Mouse (Mus musculus): ENCODE measurements around the gene Vstm2l.

- TF ChIP-seq POLR2A (IDR thresholded peaks at IDR 0.05; ENCODE audit: insufficient read length, low read depth): no peak
- TF ChIP-seq MAX (IDR thresholded peaks at IDR 0.05; ENCODE audit: low read depth): no peak
- TF ChIP-seq TCF12 (IDR thresholded peaks at IDR 0.05; ENCODE audit: insufficient read depth, poor library complexity, severe bottlenecking): no peak
- TF ChIP-seq POLR2AphosphoS2 (IDR thresholded peaks at IDR 0.05; ENCODE audit: insufficient read length, low read depth): no peak
- no peak for TF ChIP-seq MYOD1 (IDR thresholded peaks at IDR 0.05; ENCODE audit: control insufficient read depth in 1 of 3, insufficient read length in 2 of 3, low read depth in 2 of 3)
- TF ChIP-seq E2F4 (IDR thresholded peaks at IDR 0.05; ENCODE audit: insufficient read depth): no peak
- no peak for TF ChIP-seq TCF3 (IDR thresholded peaks at IDR 0.05; ENCODE audit: insufficient read length, low read depth)
- TF ChIP-seq REST (IDR thresholded peaks at IDR 0.05; ENCODE audit: insufficient read depth, insufficient read length): no peak
- no peak for TF ChIP-seq USF1 (IDR thresholded peaks at IDR 0.05; ENCODE audit: low read depth)
- TF ChIP-seq MYOG (IDR thresholded peaks at IDR 0.05; ENCODE audit: control insufficient read depth in 1 of 3, insufficient read depth in 1 of 3, insufficient read length in 2 of 3, low read depth in 2 of 3): no peak
Measured at GRCm38 (mm10) chr2:157940586-157941185, 26.2 kb downstream of the Vstm2l start.
